Mouse (Mus musculus) intestine, embryonic 15.5 days (tissue): ENCODE measurements around the gene Mfap4. TPM values are rescaled to one million over a fixed set of nuclear protein-coding genes. Genes with fewer than 3 reads are reported as not detected.

Experiments used
- ATAC-seq: fragments of 200-750 bp; cut with Nextera tagmentation; 2 replicates; pipeline ENCODE4 v1.8.0; 2017; ENCODE audit warnings: moderate TSS enrichment, moderate library complexity
- H3K27ac ChIP-seq: fragments of 300-500 bp; sonication (generic); 2 replicates; pipeline ENCODE4 v1.5.1; 2015; ENCODE audit warnings: mild to moderate bottlenecking, inconsistent platforms
- H3K27me3 ChIP-seq: fragments of 300-500 bp; sonication (generic); replicated peaks from 2 replicates; pipeline ENCODE4 v1.6.1; 2015; ENCODE audit warnings: inconsistent platforms
- H3K36me3 ChIP-seq: fragments of 300-500 bp; sonication (generic); 2 replicates; pipeline ENCODE4 v1.6.1; 2015; ENCODE audit warnings: inconsistent platforms
- H3K4me1 ChIP-seq: fragments of 300-500 bp; sonication (generic); replicated peaks from 2 replicates; pipeline ENCODE4 v1.6.1; 2015; ENCODE audit warnings: inconsistent platforms
- H3K4me2 ChIP-seq: fragments of 300-500 bp; sonication (generic); replicated peaks from 2 replicates; pipeline ENCODE4 v1.6.1; 2015; ENCODE audit warnings: mild to moderate bottlenecking, inconsistent platforms
- H3K4me3 ChIP-seq: fragments of 300-500 bp; sonication (generic); replicated peaks from 2 replicates; pipeline ENCODE4 v1.5.1; 2015; ENCODE audit warnings: inconsistent platforms
- H3K9ac ChIP-seq: fragments of 300-500 bp; sonication (generic); 2 replicates; pipeline ENCODE4 v1.6.1; 2015; ENCODE audit warnings: inconsistent platforms
- H3K9me3 ChIP-seq: fragments of 300-500 bp; sonication (generic); 2 replicates; pipeline ENCODE4 v1.6.1; 2016; ENCODE audit warnings: inconsistent platforms
- WGBS: fragments of 180-500 bp; shearing (Covaris S2); methylation state at CpG from one replicate; pipeline ENCODE4 v1.1.7; 2015; 5-methylcytosine and 5-hydroxymethylcytosine counted together
- polyA plus RNA-seq: library from polyadenylated mRNA; unstranded; fragments of >200 nt; fragmentation: Nextera tagmentation; extraction: Ambion mirVana; gene quantifications from 2 replicates; pipeline ENCODE4 v1.2.1, GENCODE M21; 2015

The Mfap4 gene
- polyA plus RNA-seq, 1 experiment from 2014 or later: 213 TPM

DNA sequence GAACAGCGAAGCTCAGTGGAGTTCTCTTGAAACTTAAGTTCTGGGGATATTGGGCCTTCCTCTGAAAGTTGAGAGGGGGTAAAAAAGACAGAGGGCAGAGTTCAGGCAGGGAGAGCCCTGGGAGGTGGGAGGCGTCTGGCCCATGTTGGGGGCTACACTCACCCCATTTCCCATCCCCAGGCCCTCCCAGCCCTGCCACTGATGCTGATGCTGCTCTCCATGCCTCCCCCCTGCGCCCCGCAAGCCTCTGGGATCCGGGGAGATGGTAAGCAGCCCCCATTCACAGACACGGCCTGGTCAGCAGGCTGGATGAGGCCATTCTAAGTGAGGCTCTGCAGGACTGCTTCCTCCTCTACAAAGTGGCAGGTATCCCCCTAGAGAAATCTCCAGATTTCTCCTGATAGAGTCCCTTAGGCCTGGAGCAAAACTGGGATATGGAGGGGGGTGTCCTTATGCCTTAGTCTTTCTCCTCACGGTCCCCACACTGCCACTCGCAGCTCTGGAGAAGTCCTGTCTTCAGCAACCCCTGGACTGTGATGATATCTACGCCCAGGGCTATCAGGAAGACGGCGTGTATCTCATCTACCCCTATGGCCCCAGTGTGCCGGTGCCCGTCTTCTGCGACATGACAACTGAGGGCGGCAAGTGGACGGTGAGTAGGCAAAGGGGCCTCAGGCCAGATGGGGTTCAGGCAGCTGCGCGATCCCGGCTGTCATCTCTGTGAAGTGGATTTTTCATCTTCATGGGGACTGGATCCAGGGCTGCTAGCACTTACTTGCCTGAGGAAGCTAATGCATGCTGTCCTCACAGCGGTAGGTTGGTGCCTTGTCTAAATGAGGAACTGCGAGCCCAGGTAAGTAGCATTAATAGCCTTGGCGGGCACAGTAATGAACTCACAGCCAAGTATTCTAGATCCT is 568 bp downstream of the Mfap4 start:
- H3K4me3 ChIP-seq: peak overlapping the region; percentile 38
- H3K27ac ChIP-seq: peak overlapping the region; percentile 97
- no peaks in the 10 kb centered on the region for H3K27me3 ChIP-seq
- peak overlapping the region; percentile 40 for H3K9ac ChIP-seq
- WGBS: 45% methylated on average over 22 of the region's 22 CpGs
- H3K4me2 ChIP-seq: peak overlapping the region; percentile 63
- H3K36me3 ChIP-seq: peaks cover 24% of the 10 kb centered on the region
- peaks cover 33% of the 10 kb centered on the region for H3K4me1 ChIP-seq
- no peak for ATAC-seq
- no peaks in the 10 kb centered on the region for H3K9me3 ChIP-seq

DNA sequence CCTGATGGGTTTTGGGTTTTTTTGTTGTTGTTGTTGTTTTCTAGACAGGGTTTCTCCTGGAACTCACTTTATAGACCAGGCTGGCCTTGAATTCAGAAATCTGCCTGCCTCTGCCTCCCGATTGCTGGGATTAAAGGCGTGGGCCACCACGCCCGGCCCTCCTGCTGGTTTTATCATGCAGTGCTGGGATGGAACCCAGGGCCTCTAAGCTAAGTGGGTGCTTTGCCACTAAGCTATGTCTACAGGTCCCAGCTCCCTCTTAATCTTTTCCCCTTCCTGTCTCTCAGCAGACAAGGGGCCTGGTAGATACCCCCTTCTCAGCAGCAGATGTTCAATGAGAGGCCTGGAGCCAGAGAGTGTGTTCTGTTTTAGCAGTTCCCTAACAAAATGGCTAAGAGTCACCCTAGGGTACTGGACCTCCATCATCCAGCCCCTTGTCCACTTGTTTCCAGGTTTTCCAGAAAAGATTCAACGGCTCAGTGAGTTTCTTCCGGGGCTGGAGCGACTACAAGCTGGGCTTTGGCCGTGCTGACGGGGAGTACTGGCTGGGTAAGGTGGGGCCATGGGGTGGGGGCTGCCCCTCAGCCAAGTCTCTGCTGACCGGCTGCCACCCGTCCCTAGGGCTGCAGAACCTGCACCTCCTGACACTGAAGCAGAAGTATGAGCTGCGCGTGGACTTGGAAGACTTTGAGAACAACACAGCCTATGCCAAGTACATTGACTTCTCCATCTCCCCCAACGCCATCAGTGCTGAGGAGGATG is 1.4 kb downstream of the Mfap4 start:
- WGBS: 77% methylated on average over 14 of the region's 14 CpGs
- peak overlapping the region; percentile 97 for H3K27ac ChIP-seq
- peak overlapping the region; percentile 40; the same call in 1 of the 2 replicates for H3K9ac ChIP-seq
- no peaks in the 10 kb centered on the region for H3K27me3 ChIP-seq
- no peak for ATAC-seq
- H3K36me3 ChIP-seq: peaks cover 33% of the 10 kb centered on the region
- H3K9me3 ChIP-seq: no peaks in the 10 kb centered on the region
- peak overlapping the region; percentile 38 for H3K4me3 ChIP-seq
- H3K4me2 ChIP-seq: peak overlapping the region; percentile 63
- H3K4me1 ChIP-seq: peaks cover 36% of the 10 kb centered on the region

DNA sequence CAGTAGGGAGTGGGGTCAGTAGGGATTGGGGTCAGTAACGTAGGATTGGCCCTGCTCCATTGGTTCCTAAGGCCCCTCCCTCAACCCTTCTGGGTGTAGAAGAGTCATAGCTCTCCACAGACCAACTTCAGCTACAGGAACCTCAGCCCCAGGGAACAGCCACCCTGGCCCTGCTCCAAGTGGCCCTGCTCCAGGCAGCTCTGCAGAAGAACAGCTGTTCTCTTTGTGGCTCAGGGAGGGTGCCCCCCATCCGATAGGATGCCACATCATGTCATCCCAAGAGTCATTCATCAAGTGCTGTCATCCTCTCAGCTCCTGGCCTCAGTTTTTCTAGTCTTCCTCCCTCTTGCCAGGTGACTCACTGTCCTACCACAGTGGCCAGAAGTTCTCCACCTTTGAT is 2.2 kb downstream of the Mfap4 start:
- no peak overlapping the region for H3K4me3 ChIP-seq
- peaks cover 33% of the 10 kb centered on the region for H3K36me3 ChIP-seq
- H3K9me3 ChIP-seq: no peaks in the 10 kb centered on the region
- 33% methylated on average over 2 of the region's 2 CpGs for WGBS
- H3K9ac ChIP-seq: no peak overlapping the region
- 0 out of 2 replicates have a peak, but pooled peaks have one; percentile 19 for ATAC-seq
- H3K27me3 ChIP-seq: no peaks in the 10 kb centered on the region
- H3K27ac ChIP-seq: 0 out of 2 replicates have a peak overlapping the region, but pooled peaks have one; percentile 22
- peaks cover 33% of the 10 kb centered on the region for H3K4me1 ChIP-seq
- H3K4me2 ChIP-seq: peak overlapping the region; percentile 63

DNA sequence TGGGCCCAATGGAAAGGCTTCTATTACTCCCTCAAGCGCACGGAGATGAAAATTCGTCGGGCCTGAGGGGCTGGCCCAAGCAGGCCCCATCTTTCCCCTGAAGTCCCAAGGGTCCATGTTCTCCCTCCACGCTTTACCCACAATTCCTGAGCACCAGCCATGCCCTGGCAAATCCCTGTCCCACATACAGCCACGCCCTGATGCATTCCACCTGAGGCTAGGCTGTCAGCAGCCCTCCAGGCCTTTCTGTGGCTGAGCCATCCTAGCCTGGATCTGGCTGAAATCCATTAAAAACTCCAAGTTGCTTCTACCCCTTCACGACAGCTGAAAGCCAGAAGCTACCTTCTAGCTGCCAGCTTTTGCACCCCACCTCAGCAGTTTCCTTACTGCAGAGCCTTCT is 2.7 kb downstream of the Mfap4 start:
- 88% methylated on average over 7 of the region's 7 CpGs for WGBS
- no peak for ATAC-seq
- Histone ChIP-seq H3K27me3 (no peaks in the 10 kb centered on the region), H3K9ac (no peak overlapping the region), H3K36me3 (peaks cover 33% of the 10 kb centered on the region), H3K4me1 (peaks cover 37% of the 10 kb centered on the region), H3K4me2 (peak overlapping the region; percentile 63; the same call in 1 of the 2 replicates), H3K9me3 (no peaks in the 10 kb centered on the region), H3K4me3 (no peak overlapping the region), H3K27ac (0 out of 2 replicates have a peak overlapping the region, but pooled peaks have one; percentile 22)

DNA sequence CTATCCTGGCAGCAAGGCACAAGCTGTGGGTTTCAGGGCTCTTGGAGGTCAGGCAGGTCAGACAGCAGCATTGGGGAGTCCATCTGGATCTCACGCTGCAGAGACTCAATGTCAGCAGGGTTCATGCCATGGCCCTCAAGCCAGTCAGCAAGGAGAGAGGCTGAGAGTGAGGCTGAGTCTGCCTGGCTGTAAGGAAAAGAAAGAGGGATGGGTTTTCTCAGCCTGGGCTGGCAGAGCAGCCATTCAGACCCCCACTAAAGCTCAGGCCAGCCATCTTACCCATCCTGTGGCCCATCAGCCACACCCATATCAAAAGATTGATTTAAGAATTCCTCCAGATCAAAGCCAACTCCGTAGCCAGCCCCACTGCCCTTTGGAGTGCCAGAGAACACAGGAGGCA is 3.9 kb downstream of the Mfap4 start:
- H3K36me3 ChIP-seq: peaks cover 33% of the 10 kb centered on the region
- H3K4me2 ChIP-seq: no peak overlapping the region
- H3K4me3 ChIP-seq: no peak overlapping the region
- WGBS: 82% methylated on average over 2 of the region's 2 CpGs
- no peaks in the 10 kb centered on the region for H3K9me3 ChIP-seq
- H3K4me1 ChIP-seq: peaks cover 42% of the 10 kb centered on the region
- no peaks in the 10 kb centered on the region for H3K27me3 ChIP-seq
- H3K27ac ChIP-seq: no peak overlapping the region
- H3K9ac ChIP-seq: no peak overlapping the region
- no peak for ATAC-seq

DNA sequence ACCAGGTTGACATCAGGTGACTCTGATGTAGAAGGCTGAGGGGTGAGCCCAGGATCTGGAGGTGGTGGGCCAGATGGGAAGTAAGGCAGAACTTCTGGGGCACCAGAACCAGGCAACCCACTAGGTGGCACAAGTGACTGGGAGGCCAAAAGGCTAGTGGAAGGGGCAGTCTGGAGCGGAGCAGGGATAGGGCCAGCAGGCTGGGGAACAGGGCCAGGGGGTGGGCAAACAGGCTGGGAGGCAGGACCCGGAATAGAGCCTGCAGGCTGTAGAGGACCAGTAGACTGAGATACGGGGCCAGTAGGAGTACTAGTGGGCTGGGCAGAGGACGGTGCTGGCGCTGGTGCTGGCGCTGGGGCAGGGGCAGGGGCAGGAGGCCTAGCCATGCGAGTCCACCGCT is 4.6 kb downstream of the Mfap4 start:
- H3K4me3 ChIP-seq: no peak overlapping the region
- no peak for ATAC-seq
- no peaks in the 10 kb centered on the region for H3K27me3 ChIP-seq
- no peaks in the 10 kb centered on the region for H3K9me3 ChIP-seq
- 86% methylated on average over 8 of the region's 8 CpGs for WGBS
- peaks cover 33% of the 10 kb centered on the region for H3K36me3 ChIP-seq
- H3K4me1 ChIP-seq: peaks cover 34% of the 10 kb centered on the region
- H3K27ac ChIP-seq: no peak overlapping the region
- H3K4me2 ChIP-seq: no peak overlapping the region
- H3K9ac ChIP-seq: no peak overlapping the region

DNA sequence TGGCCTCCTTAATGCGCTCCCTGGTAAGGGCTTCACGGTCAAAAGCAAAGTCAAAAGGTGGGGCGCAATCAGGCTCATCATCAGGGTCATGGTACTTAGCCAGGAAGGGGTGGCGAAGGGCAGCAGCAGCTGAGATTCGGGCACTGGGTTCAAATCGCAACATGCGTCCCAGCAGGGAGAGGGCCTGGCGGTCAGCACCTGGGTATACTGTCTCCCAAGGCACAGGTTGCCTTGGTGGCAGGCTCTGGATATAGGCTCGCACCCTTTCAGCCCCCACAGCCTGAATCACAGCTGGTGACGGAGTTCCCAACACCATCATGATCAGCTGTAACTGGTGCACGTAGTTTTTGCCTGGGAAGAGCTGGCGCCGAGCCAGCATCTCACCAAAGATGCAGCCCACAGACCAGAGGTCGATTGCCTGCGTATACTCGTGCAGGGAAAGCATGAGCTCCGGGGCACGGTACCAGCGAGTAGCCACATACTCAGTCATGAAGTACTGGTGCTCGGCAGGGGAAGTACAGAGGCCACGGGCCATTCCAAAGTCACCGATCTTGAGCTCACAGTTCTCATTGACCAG is 5.8 kb downstream of the Mfap4 start:
- H3K27ac ChIP-seq: no peak overlapping the region
- H3K9ac ChIP-seq: no peak overlapping the region
- no peak overlapping the region for H3K4me2 ChIP-seq
- H3K27me3 ChIP-seq: no peaks in the 10 kb centered on the region
- WGBS: 87% methylated on average over 22 of the region's 22 CpGs
- no peak overlapping the region for H3K4me3 ChIP-seq
- peaks cover 32% of the 10 kb centered on the region for H3K4me1 ChIP-seq
- no peak for ATAC-seq
- no peaks in the 10 kb centered on the region for H3K9me3 ChIP-seq
- H3K36me3 ChIP-seq: peaks cover 33% of the 10 kb centered on the region

DNA sequence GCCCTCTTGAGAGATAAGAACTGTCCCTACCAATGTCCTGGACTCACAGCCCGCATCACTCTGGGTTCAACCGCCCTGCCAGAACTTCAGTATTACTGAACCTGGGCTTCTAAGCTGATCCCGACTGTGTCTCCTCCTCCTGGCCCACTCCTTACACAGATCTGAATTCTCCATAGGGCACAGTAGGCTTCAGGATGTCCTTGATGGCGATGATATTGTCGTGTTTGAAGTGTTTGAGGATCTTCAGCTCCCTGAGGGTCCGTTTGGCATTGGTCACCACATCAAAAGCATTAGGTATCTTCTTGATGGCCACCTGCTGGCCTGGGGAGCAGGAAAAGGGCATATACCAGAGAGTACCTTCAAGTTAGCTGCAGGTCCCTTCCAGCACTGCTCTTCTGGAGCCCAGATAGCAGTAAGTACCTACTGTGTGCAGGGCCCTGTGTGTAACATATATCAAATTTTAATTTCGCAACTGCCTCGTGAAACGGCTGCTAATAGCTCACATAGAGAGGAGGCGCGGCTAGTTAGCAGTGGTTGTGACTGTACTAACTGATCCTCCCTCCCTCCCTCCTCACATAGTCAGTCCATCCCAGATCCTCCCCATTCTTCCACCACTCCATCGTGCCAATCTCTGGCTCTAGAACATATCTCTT is 7.6 kb downstream of the Mfap4 start:
- Histone ChIP-seq H3K4me3 (peak overlapping the region; percentile 74), H3K9me3 (no peaks in the 10 kb centered on the region), H3K36me3 (peaks cover 33% of the 10 kb centered on the region), H3K27ac (peak overlapping the region; percentile 82; the same call in 1 of the 2 replicates), H3K4me2 (peak overlapping the region; percentile 83), H3K4me1 (peaks cover 20% of the 10 kb centered on the region), H3K9ac (peak overlapping the region; percentile 72), H3K27me3 (no peaks in the 10 kb centered on the region)
- 66% methylated on average over 12 of the region's 12 CpGs for WGBS
- no peak for ATAC-seq

DNA sequence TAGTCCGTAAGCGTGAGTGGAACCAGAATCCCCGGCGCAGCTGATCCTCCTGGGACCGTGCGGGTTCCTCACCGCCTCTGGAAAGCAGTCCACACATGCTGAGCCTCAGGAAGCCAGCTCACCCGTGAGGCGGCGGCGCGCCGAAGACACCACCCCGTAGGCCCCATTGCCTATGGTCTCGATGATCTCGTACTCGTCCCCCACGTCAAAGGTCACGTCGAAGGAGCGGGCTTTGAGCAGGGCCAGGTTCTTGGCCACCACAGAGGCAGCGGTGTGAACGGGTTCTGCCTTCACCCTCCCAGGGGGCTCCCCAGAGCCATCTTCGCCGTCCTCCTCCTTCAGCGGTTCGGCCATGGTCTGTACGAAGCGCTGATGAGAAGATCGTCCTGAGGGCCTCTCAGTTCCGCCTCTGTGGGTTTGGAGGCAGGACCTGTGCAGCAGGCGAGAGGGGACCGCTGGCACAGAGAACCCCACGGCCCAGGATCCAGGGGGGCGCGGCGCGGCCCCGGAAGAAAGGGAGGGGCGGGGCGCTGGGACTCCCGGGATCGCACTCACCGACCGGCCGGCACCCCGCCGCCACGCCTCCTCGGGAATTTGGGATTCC is 8.4 kb downstream of the Mfap4 start:
- peak overlapping the region; percentile 74 for H3K4me3 ChIP-seq
- ATAC-seq: peak; percentile 73
- under 1% methylated on average over 49 of the region's 50 CpGs for WGBS
- H3K9ac ChIP-seq: peak overlapping the region; percentile 72
- H3K9me3 ChIP-seq: no peaks in the 10 kb centered on the region
- H3K27ac ChIP-seq: peak overlapping the region; percentile 82
- H3K4me1 ChIP-seq: peaks cover 17% of the 10 kb centered on the region
- H3K36me3 ChIP-seq: peaks cover 28% of the 10 kb centered on the region
- H3K27me3 ChIP-seq: no peaks in the 10 kb centered on the region
- peak overlapping the region; percentile 83 for H3K4me2 ChIP-seq

DNA sequence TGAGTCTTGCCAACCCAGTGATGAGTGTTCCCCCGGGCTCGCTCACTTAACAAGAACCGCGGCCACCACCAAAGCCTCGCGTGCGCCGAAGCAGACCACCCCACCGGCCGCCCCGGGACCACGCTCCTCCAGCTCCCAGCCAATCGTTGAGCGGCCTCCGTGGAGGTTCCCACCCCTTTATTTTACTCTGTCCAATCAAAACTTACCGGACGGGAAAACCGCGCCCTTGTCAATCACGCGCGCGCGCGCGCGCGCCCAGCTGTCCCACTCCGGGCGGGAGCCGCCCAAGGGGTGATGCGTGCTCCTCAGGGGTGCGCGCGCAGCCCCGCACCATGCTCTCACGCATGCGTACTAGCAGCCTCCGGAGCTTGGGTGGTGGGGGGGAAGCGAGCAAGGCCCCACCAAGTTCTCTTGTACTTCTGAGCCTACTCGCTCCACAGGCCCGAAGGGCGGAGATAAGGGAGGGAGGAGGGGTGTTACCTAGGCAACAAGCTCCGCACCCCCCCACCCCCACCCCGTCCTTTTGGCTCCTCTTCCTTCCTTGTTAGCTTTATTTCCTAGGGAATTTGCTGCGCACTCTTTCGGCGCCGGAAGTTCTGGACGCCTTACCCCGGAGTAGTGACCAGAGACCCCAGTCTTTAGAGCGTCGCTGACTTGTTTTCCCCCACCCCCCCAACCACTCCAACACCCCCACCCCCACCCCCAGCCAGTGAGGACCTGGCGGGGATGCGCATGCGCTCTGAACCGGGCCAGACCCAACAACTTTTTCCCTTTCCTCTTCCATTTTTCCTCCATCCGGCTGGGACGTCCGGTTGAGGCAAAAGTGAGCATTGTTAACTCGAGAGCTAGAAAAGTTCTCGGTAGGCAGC is 9.1 kb downstream of the Mfap4 start, which contains the start of gene Mapk7:
TSS of gene Mapk7 (minus strand) at position 278 of the 869 bp plus-strand sequence.
- peaks cover 22% of the 10 kb centered on the region for H3K36me3 ChIP-seq
- H3K9me3 ChIP-seq: no peaks in the 10 kb centered on the region
- peak within 1 kb of the TSS; percentile 84 for H3K27ac ChIP-seq
- H3K4me3 ChIP-seq: peak within 1 kb of the TSS; percentile 74
- peak; percentile 96 for ATAC-seq
- no peaks in the 10 kb centered on the region for H3K27me3 ChIP-seq
- H3K9ac ChIP-seq: peak within 1 kb of the TSS; percentile 72
- H3K4me1 ChIP-seq: peaks cover 17% of the 10 kb centered on the region
- under 1% methylated on average over 62 of the region's 62 CpGs for WGBS
- H3K4me2 ChIP-seq: peak within 1 kb of the TSS; percentile 83

DNA sequence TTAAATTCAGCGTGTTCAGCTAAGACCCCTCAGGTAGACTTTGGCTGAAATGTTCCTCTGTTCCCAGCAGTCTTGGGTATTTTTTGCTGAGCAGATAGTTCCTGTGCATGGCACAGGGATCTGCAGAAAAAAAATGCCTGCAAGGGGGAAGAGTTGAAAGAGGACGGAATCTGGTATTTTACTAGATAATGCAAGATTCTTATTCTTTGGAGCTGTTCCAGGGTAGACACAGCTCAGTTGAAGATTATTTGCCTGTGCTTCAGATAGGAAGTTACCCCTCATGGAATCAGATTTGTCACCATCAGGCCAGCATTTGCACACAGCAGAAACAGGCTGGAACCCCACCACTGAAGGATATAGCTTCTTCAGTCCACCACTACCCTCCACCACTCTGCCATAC is 10.3 kb downstream of the Mfap4 start:
- Histone ChIP-seq H3K4me2 (no peak overlapping the region), H3K27ac (no peak overlapping the region), H3K9me3 (no peaks in the 10 kb centered on the region), H3K9ac (no peak overlapping the region), H3K27me3 (no peaks in the 10 kb centered on the region), H3K4me3 (no peak overlapping the region), H3K4me1 (peaks cover 14% of the 10 kb centered on the region), H3K36me3 (peaks cover 11% of the 10 kb centered on the region)
- WGBS: 79% methylated on average over 2 of the region's 2 CpGs
- no peak for ATAC-seq
